Mouse (Mus musculus) lung, embryonic 14.5 days (tissue): Measurements from ENCODE around the gene Sgpl1. TPM values are rescaled to one million over a fixed set of nuclear protein-coding genes. Genes with fewer than 3 reads are reported as not detected.
"Not testable (repeated sequence)": the region's sequence is repeated elsewhere in the genome, so short reads cannot be mapped to it uniquely, and the experiment has no call there.

Experiments used
- ATAC-seq: fragments of 200-750 bp; cut with Nextera tagmentation; 2 replicates; pipeline ENCODE4 v1.8.0; 2017; ENCODE audit warnings: mild to moderate bottlenecking, moderate TSS enrichment, moderate library complexity; ENCODE audit not compliant: insufficient read depth
- DNase-seq: peaks from one replicate; pipeline ENCODE4 v3.0.0-alpha.2; 2015
- H3K27ac ChIP-seq: fragments of 300-500 bp; sonication (generic); 2 replicates; pipeline ENCODE4 v1.5.1; 2014; ENCODE audit warnings: low read depth, mild to moderate bottlenecking, moderate library complexity
- H3K27me3 ChIP-seq: fragments of 300-500 bp; sonication (generic); 2 replicates; pipeline ENCODE4 v1.6.1; 2014; ENCODE audit warnings: low read length, control low read depth; ENCODE audit not compliant: insufficient read depth
- H3K36me3 ChIP-seq: fragments of 300-500 bp; sonication (generic); 2 replicates; pipeline ENCODE4 v1.6.1; 2014; ENCODE audit warnings: control low read depth; ENCODE audit not compliant: insufficient read depth
- H3K4me1 ChIP-seq: fragments of 300-500 bp; sonication (generic); 2 replicates; pipeline ENCODE4 v1.6.1; 2014; ENCODE audit warnings: antibody characterized with exemption, control low read depth; ENCODE audit not compliant: insufficient read depth
- H3K4me2 ChIP-seq: fragments of 300-500 bp; sonication (generic); 2 replicates; pipeline ENCODE4 v1.6.1; 2014; ENCODE audit warnings: mild to moderate bottlenecking
- H3K4me3 ChIP-seq: fragments of 300-500 bp; sonication (generic); 2 replicates; pipeline ENCODE4 v1.5.1; 2014; ENCODE audit warnings: low read depth, low read length
- H3K9ac ChIP-seq: fragments of 300-500 bp; sonication (generic); 2 replicates; pipeline ENCODE4 v1.6.1; 2014
- H3K9me3 ChIP-seq: fragments of 300-500 bp; sonication (generic); 2 replicates; pipeline ENCODE4 v1.6.1; 2016; ENCODE audit warnings: low read depth, low read length, control low read depth
- CTCF ChIP-seq: IDR thresholded peaks from 2 replicates; pipeline ENCODE4 v1.5.1; 2016; ENCODE audit warnings: antibody characterized with exemption, low read depth
- WGBS: fragments of 180-500 bp; shearing (Covaris S2); extraction: QIAGEN DNeasy Blood & Tissue Kit; methylation state at CpG from one replicate; pipeline ENCODE4 v1.1.7; 2014; 5-methylcytosine and 5-hydroxymethylcytosine counted together
- polyA plus RNA-seq: library from polyadenylated mRNA; unstranded; fragments of >200 nt; fragmentation: Nextera tagmentation; extraction: Ambion mirVana; gene quantifications from 2 replicates; pipeline ENCODE4 v1.2.1, GENCODE M21; 2014

The Sgpl1 gene
- polyA plus RNA-seq, 1 experiment from 2014 or later = 77.6 TPM

- ATAC-seq = no peak
- Histone ChIP-seq H3K9ac (no peak overlapping the region), H3K36me3 (peaks cover 19% of the 10 kb centered on the region), H3K4me1 (no peaks in the 10 kb centered on the region), H3K4me3 (no peak overlapping the region), H3K4me2 (no peak overlapping the region), H3K27me3 (no peaks in the 10 kb centered on the region), H3K9me3 (no peaks in the 10 kb centered on the region), H3K27ac (peak overlapping the region; percentile 6; the same call in 1 of the 2 replicates)
- 82% methylated on average over 3 of the region's 3 CpGs for WGBS
- TF ChIP-seq CTCF = no peak
- no peak for DNase-seq
These were observed 24.1 kb downstream of the Sgpl1 start for GRCm38 (mm10) chr10:61123276-61123913.

GRCm38 (mm10) chr10:61121732-61122131 lies 25.8 kb downstream of the Sgpl1 start:
- not testable (repeated sequence) for H3K4me3 ChIP-seq, H3K9ac ChIP-seq
- WGBS = 89% methylated on average over 4 of the region's 4 CpGs

GRCm38 (mm10) chr10:61114246-61114720 lies 33.2 kb downstream of the Sgpl1 start:
- Histone ChIP-seq H3K27ac (no peak overlapping the region), H3K4me1 (no peaks in the 10 kb centered on the region), H3K9me3 (no peaks in the 10 kb centered on the region), H3K36me3 (peaks cover 48% of the 10 kb centered on the region), H3K4me3 (no peak overlapping the region), H3K4me2 (no peak overlapping the region), H3K27me3 (no peaks in the 10 kb centered on the region), H3K9ac (no peak overlapping the region)
- TF ChIP-seq CTCF = no peak
- no peak for DNase-seq
- no peak for ATAC-seq
- 94% methylated on average over 2 of the region's 2 CpGs for whole genome bisulfite sequencing

More at GRCm38 (mm10) chr10:61121732-61122131, 25.8 kb downstream of the Sgpl1 start:
- not testable (repeated sequence) for ATAC-seq, DNase-seq, H3K27ac ChIP-seq, H3K27me3 ChIP-seq, H3K4me2 ChIP-seq, H3K4me1 ChIP-seq, H3K9me3 ChIP-seq
- H3K36me3 ChIP-seq = peaks cover 25% of the 10 kb centered on the region

DNA sequence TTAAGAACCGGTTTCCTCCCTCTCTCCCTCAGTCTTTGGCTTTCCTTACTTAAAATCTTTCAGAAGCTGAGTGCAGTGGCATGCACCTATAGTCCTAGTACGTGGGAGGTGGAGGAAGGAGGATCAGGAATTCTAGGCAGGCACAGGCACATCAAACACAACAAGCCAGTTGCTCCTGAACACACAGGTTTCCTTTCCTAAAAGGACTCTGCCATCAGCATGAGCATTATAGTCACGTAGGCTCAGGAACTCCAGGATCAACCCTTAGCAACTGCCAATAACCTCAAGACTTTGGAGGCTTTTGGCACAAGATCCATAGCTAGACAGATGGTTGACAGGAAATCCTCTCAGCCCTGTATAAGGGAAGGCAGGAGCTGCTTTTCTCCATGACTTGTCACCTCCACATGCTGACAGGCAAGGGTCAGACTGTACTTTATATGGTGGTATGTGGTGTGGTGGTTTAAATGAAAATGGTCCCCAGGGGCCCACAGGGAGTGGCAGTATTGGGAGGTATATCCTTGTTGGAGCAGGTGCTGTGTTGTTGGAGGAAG lies 43.9 kb downstream of the Sgpl1 start:
- H3K36me3 ChIP-seq = peaks cover 93% of the 10 kb centered on the region
- no peaks in the 10 kb centered on the region for H3K27me3 ChIP-seq
- ATAC-seq = no peak
- no peak for TF ChIP-seq CTCF
- H3K9ac ChIP-seq = no peak overlapping the region
- no peaks in the 10 kb centered on the region for H3K9me3 ChIP-seq
- WGBS = 86% methylated on average over 3 of the region's 3 CpGs
- H3K27ac ChIP-seq = no peak overlapping the region
- H3K4me2 ChIP-seq = no peak overlapping the region
- no peaks in the 10 kb centered on the region for H3K4me1 ChIP-seq
- no peak for DNase-seq
- no peak overlapping the region for H3K4me3 ChIP-seq

- Histone ChIP-seq H3K27ac (no peak overlapping the region), H3K36me3 (peaks cover 12% of the 10 kb centered on the region; the same call in 1 of the 2 replicates), H3K4me1 (peaks cover 7% of the 10 kb centered on the region; the same call in 1 of the 2 replicates), H3K4me2 (no peak overlapping the region), H3K9ac (no peak overlapping the region), H3K27me3 (no peaks in the 10 kb centered on the region), H3K9me3 (no peaks in the 10 kb centered on the region), H3K4me3 (no peak overlapping the region)
- ATAC-seq = no peak
- 58% methylated on average over 6 of the region's 6 CpGs for WGBS
- TF ChIP-seq CTCF = no peak
- no peak for DNase-seq
These were observed 55.6 kb downstream of the Sgpl1 start for GRCm38 (mm10) chr10:61091866-61092265.

- ATAC-seq = peak; percentile 73
These were observed 58.0 kb downstream of the Sgpl1 start, which contains the start of gene Pcbd1 for GRCm38 (mm10) chr10:61089170-61090142. TSS of gene Pcbd1 (plus strand) at chr10:61089331.

More at GRCm38 (mm10) chr10:61089170-61090142, 58.0 kb downstream of the Sgpl1 start, which contains the start of gene Pcbd1:
- Histone ChIP-seq H3K36me3 (peaks cover 4% of the 10 kb centered on the region; the same call in 1 of the 2 replicates), H3K9me3 (no peaks in the 10 kb centered on the region), H3K4me1 (peaks cover 7% of the 10 kb centered on the region; the same call in 1 of the 2 replicates), H3K9ac (peak within 1 kb of the TSS; percentile 66), H3K27ac (peak within 1 kb of the TSS; percentile 66; the same call in 1 of the 2 replicates), H3K27me3 (no peaks in the 10 kb centered on the region), H3K4me3 (peak within 1 kb of the TSS; percentile 41), H3K4me2 (peak within 1 kb of the TSS; percentile 73)
- peak; percentile 25; the same call in 1 of the 2 replicates for TF ChIP-seq CTCF
- WGBS = 6% methylated on average over 33 of the region's 33 CpGs
- peak; percentile 78 for DNase-seq
